Mouse (Mus musculus) erythroblast, embryonic 14.5 days (primary cell): ENCODE results near the gene Aste1.

Experiments used
- GATA1 ChIP-seq: IDR thresholded peaks from 2 replicates; pipeline ENCODE4 v1.6.1; 2012; ENCODE audit warnings: low read length, inconsistent platforms, mixed read lengths
- TAL1 ChIP-seq: IDR thresholded peaks from 3 replicates; pipeline ENCODE4 v1.6.1; 2012; ENCODE audit warnings: low read length, inconsistent platforms, mixed read lengths

DNA sequence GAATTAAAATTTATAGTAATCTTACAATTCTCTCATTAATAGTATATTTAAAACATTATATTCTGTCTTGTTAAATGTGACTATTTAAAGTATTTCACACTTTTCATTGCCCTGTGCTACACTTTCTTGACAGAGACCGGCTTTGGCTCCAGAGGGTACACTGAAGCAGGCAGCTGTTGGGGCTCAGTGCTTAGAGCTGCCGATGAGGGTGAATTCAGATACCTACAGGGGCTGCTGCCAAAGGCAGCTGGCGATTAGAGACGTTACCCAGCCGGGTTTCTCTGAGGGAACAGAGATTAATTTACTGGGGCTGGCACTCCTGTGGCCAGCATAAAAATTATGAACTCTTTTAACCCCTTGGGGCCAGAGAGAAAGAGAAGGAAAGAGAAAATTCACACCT is 20.8 kb upstream of the Aste1 start:
- no peak for TF ChIP-seq GATA1
- TF ChIP-seq TAL1: no peak
